Mouse (Mus musculus) skeletal muscle tissue, adult 2 months (tissue): ENCODE results near the gene Pecam1.
"Not testable (repeated sequence)": the region's sequence is repeated elsewhere in the genome, so short reads cannot be mapped to it uniquely, and the experiment has no call there.

Experiments
- DNase-seq: peaks from one replicate; pipeline ENCODE4 v3.0.0-alpha.2; 2012; ENCODE audit warnings: low read depth, low spot score

Pecam1 gene

GRCm38 (mm10) chr11:106730714-106731113, 19.7 kb downstream of the Pecam1 start:
- no peak for DNase-seq

GRCm38 (mm10) chr11:106729656-106730055, 20.8 kb downstream of the Pecam1 start:
- DNase-seq, result no peak

GRCm38 (mm10) chr11:106728402-106729366, 21.7 kb downstream of the Pecam1 start:
- no peak for DNase-seq

DNA sequence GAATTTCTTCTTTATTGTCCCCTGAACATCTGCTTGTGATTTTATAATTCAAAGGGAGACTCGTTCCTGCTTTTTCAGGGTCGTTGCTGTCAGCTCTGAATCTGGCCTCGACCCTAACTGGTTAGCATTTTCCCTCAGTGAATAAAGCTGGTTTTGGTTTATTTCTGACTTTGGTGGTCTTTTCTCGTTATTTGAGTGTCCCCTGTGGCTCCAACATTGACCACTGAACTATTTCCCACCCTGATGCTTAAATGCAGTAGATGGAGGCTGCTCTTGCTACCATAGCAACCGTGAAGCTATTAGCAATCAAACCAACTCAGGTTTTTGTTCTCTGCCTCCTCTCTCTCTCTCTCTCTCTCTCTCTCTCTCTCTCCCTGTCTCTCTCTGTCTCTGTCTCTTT, 22.5 kb downstream of the Pecam1 start:
- no peak for DNase-seq

GRCm38 (mm10) chr11:106724916-106725235, 25.6 kb downstream of the Pecam1 start:
- DNase-seq, result not testable (repeated sequence)

DNA sequence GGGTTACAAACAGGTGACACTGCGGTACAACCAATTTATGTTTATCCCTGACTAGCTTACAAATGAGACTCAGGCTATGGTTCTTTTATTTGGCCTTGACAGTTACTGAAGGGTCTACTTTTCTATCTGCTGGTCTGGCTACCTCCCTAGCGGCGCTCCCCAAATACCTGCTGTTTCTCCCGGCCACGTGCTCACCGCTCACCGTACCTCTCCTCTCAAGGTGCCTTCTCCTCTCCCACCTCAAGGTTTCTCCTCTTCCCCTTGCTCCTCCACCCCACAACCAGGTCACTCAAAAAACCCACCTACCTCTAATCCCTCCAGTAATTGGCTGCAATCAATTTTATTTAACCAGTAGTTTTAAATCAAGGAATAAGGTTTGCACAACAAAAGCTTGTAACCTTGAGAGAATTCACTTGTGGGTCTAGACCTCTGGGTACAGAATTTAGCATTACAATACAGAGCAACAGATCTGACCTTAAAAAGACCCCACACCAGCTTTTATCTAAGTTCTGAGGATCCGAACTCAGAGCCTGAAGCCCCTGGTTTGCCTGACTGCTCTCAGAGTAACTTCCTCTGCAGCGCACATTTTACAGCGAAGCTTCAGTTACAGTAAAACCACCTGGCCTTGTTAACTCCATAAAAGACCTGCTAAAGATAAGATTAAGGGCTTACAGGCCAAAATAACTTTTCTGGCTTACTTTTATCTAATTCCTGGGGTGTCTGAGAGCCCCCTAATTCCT, 26.1 kb downstream of the Pecam1 start:
- no peak for DNase-seq

DNA sequence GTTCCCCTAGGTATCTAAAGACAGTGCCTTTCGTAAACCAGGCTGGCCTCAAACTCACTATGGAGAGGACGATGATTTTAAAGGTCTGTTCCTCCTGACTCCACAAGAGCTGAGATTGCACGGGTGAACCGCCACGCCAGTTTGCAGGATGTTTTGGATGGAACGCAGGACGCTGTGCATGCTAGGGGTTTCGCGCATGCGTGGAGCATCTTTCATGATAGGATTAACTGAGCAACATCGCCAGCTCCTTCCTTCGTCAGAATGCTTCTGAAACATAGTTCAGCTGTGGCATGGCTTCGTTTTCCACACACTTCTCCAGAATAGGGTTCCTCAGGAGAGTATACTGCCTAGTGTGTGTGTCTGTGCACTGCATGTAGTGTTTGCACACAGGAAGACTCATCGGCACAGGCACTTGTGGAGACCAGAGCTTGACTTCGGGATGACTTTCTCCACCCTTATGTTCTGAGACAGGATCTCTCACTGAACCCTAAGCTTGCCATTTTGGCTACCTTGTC, 26.8 kb downstream of the Pecam1 start:
- DNase-seq, result no peak

GRCm38 (mm10) chr11:106722831-106723361, 27.5 kb downstream of the Pecam1 start:
- peak; percentile 51 for DNase-seq

DNA sequence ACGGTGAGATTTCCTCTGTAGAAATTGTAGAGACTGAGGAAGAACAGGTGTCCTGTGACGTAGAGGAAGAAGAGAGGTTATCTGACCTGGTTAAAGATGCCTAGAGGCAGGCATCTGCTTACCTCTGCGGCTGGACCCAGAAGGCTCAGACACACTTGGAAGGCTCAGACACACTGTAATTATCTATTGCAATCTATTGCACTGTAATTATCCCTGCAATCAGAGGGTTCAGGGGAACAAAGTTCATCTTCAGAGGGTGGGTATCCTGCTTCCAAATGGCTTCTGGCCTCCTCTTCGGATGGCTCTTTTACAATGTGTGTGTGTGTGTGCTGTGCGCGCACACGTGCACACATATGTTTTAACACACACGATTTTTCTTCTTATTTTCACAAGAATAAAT, 30.0 kb downstream of the Pecam1 start:
- DNase-seq, result no peak

- DNase-seq, result no peak
Measured at GRCm38 (mm10) chr11:106716568-106716967, 33.9 kb downstream of the Pecam1 start.

- DNase-seq, result no peak
Measured at GRCm38 (mm10) chr11:106715066-106715465, 35.4 kb downstream of the Pecam1 start.

GRCm38 (mm10) chr11:106710789-106711188, 39.6 kb downstream of the Pecam1 start:
- no peak for DNase-seq

DNA sequence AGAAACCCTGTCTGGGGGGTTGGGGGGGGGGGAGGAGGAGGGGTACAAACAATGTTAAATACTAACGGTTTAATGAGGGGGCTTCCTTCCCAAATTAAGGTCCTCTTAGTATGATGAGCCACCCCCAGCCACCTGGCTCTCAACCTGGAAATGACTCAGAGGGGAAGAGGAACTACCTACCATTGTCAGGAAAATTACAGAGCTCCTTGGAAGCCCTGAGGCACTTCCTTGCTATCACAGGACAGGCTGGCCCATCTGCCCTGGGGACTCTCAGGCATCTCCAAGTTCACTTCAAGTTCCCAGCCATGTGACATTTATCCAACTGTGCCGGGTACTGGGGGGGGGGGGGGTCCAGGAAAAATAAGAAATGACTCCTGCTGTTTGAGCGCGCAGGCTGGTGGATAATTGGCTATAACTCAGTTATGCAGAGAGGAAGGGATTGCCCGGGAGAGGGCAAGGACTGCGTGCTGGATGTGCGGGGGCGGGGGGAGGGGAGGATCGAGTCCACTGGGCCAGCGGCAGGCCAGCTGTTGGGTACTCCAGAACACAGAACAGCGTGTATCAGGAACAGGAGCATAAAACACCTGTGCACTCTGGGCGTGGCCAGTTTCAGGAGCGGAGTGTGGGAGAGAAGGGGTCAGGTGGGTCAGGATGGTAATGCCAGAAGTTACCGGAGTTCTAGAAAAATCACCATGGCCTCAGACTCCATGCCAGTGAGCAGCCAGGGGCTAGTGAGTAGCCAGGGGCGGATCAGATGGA, 41.0 kb downstream of the Pecam1 start:
- no peak for DNase-seq

- no peak for DNase-seq
Measured at GRCm38 (mm10) chr11:106707866-106708265, 42.6 kb downstream of the Pecam1 start.

DNA sequence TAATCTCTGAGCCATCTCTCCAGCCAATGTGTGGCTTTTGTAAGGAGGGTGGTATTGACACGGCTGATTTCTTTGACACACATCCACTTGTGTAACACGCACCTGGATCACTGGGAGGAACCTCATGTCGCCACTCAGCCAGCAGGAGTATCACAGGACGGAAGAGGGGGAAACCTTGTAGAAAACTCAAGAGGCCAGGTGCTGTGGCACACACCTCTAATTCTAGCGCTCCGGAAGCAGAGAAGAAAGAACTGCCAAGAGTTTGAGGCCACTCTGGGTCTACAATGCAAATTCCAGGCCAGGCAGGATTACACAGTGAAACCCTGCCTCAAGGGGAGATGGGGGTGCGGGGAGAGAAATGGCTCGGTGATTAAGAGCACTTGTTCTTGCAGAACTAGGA, 43.3 kb downstream of the Pecam1 start:
- DNase-seq, result no peak

GRCm38 (mm10) chr11:106706212-106706611, 44.2 kb downstream of the Pecam1 start:
- no peak for DNase-seq

DNA sequence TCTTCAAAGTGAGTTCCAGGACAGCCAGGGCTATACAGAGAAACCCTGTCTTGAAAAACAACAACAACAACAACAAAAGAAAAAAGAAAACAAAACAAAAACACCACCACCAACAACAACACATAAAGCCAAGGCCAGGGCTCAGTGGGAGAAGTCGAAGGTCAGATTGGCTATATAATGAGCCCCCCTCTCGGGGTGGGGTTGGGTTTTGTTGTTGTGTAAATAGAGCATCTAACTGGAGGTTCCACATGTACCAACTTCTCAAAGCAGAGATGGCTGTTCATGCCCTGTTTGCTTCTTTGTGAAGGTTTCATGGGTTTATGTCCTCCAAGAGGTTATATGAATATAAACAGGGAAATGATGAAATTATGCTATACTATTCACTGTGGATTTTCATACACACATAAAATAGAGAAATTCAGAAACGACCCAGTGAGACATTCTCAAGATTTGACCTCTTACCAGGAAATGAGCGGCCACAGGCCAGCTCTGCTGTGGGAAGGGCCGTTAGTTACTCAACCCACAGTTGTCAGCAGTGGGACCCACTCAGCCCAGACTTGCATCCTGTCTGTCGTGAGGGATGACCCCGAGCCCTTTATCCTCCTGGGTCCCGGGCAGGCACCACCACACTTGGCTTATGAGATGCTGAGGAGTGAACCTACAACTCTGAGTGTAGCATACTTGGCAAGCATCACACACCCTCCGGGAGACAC, 45.9 kb downstream of the Pecam1 start:
- no peak for DNase-seq

DNA sequence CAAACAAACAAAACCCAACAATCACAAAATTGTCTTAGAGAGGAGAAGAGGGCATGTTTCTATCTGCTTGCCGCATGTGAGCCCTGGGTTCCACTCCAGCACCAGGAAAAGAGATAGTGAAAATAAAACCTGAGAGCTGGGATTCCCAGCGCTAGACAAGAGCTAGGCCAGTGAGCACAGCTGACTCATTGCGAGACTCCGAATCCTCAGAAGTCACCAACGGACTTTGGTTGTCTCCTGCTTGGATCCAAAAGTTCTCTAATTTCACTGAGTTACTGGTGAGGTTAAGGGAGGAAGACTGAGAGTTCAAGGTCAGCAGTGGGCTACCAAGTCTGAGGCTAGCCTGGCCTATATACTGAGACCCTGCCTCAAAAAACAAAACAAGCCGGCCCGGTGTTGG, 46.5 kb downstream of the Pecam1 start:
- no peak for DNase-seq

DNA sequence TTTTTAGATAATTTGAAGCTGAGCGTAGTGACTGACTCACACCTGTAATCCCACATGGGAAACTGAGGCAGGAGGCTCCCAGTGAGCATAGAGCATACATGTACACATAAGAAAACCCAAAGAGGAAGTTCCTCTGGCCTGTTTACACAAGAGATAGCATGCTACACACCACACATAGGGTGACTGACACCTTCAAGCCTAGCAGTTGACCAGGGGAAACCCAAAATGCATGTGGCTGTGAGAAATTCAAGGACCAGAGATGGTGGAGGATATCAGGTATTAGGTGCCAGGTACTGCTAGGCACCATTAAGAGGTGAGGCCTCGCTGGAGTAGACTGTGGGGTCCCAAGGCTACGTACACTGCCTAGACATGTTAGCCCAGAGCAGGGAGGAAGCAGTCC, 47.8 kb downstream of the Pecam1 start:
- DNase-seq, result no peak

DNA sequence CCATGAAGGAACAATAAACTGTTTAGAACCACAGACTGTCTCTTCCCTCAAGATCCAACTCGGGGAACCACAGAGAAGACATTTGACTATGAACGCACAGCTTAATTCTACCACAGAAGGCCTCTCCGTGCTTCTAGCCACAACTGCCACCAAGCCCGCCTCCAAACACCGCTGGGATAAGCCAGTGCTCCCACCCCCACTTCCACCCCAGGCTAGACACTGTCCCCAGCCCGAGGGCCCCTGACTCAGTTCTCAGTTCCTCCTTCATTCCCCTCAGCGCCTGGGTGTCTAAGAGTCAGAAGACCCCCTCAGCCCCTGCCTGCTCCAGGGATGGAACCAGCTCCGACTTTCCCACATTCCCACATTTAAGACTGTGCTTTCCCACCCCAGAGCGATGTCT, 48.8 kb downstream of the Pecam1 start:
- no peak for DNase-seq

DNA sequence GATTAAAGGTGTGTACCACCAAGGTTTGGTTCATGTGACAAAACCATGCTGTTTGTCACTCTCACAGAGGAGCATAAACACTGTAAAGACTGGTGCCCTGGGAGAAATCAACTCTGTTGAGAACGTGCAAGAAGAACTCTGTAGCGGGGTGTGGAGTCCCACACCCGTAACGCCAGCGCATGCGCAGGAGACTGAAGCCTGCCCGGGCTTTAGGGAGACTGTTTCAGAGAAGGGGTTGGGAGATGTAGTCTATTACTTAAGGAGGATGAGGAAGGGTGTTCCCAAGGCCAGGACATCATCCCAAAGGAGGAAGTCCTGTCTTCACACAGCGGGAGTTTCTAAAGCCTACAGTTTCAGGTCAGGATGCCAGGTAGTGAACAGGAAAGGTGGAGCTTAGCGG, 51.3 kb downstream of the Pecam1 start:
- DNase-seq, result no peak
